Mouse (Mus musculus) left cerebral cortex, postnatal 10 days (tissue): Measurements from ENCODE around the gene Fbln1. TPM values are rescaled to one million over a fixed set of nuclear protein-coding genes. Genes with fewer than 3 reads are reported as not detected.

Experiments used
- DNase-seq, 2 experiments: peaks; one replicate each; pipeline ENCODE4 v3.0.0; 2021 to 2022; ENCODE audit warnings: low spot score in 2 of 2, mixed read lengths in 1 of 2; ENCODE audit errors: extremely low spot score in 1 of 2
- intact Hi-C: fragments of 180-260 bp; cut with DNase I; formaldehyde crosslinking; loops from one replicate; pipeline ENCODE4 v1.15.1; 2025
- total RNA-seq, 2 experiments: library from RNA; stranded (reverse); gene quantifications; 2 replicates each; pipeline ENCODE4 v1.2.3; 2021

The Fbln1 gene
- total RNA-seq, 2 experiments from 2014 or later: 11.9 to 12.0 TPM

- peak in 1 of 2 experiments; percentile 57 for DNase-seq
- intact Hi-C loops: no loop called here
Observed at GRCm38 (mm10) chr15:85202199-85202598, 3.5 kb upstream of the Fbln1 start.

DNA sequence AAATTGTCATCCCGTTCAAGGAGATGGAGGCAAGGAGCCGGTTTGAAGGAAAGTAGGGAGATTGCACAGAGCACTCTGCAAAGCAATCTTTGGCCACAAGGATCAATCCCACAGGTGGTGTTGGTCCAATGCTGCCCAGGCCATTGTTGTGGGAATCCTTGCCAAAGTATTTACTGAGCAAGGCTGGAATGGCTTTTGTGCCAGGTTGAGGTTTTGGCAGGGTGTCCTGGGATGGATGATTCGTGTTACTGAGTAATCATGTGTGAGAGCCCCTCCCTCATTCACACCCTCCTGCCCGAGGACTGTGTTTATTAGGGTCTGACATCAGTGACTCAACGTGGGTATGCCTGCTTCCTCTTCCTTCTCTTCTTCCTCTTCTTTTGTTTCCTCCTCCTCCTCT, 3.0 kb upstream of the Fbln1 start:
- intact Hi-C loops: no loop called here
- DNase-seq: no peak

DNA sequence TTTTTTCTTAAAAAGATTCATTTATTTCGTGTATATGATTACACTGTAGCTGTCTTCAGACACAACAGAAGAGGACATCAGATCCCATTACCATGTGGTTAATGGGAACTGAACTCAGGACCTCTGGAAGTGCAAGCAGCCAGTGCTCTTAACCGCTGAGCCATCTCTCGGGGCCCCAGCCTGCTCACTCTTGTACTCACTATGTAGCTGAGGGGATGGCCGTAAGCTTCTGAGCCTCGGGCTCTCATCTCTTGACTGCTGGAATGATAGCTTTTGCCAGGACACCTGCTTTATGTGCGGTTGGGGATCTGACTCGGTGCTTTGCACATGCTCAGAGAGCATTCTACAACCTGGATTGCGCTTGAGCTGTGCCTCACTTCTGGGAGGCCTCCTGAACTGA, 1.4 kb upstream of the Fbln1 start:
- DNase-seq: no peak
- intact Hi-C loops: no loop called here

- intact Hi-C loops: no loop called here
- DNase-seq: no peak
Observed at GRCm38 (mm10) chr15:85206703-85207075, 940 bp downstream of the Fbln1 start.

GRCm38 (mm10) chr15:85207081-85207480, 1.3 kb downstream of the Fbln1 start:
- intact Hi-C loops: no loop called here
- DNase-seq: peak in 1 of 2 experiments; percentile 45

DNA sequence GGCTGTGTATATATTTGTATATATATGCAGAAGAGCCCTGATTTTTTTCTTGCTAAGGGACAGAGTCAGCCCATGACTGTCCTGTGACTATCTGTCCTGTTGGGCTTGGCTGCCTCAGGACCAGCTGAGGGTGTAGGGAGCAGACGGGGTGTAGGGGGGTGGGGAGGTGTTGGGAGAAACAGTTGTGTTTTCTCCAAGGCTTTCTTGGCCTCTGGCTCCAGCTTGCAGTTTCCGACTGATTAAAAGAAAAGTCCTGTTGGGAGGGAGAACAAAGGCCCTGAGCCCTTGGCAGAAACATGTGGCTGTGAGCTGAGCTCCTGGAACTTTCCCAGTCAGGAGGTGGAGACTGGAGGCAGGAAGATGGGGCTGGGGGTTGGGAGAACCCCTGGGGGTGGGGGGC, 2.0 kb downstream of the Fbln1 start:
- intact Hi-C loops: no loop called here
- DNase-seq: peak; percentile 58 to 73

DNA sequence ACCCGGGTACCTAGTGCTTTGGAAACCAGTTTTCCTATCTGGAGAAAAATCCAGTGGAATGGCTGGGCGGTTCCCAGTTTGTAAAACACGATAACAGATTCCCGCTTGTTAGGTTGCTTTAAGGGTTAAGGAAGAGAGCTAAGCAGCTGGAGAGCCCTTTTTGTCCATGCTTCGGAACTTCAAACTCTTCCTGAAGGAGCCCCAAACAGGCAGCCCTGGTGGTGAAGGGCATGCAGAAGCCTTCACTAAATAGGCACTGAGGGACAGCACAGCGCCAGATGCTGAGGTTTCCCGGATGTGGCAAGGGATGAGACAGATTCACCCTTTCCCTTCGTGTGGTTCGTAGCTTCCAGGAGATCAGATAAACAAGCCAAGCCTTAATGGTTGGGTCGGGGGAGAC, 2.6 kb downstream of the Fbln1 start:
- peak in 1 of 2 experiments; percentile 32 for DNase-seq
- intact Hi-C loops: no loop called here

GRCm38 (mm10) chr15:85209341-85209740, 3.6 kb downstream of the Fbln1 start:
- peak in 1 of 2 experiments; percentile 36 for DNase-seq

GRCm38 (mm10) chr15:85210686-85211085, 4.9 kb downstream of the Fbln1 start:
- DNase-seq: no peak
- intact Hi-C loops: no loop called here

More at GRCm38 (mm10) chr15:85209341-85209740, 3.6 kb downstream of the Fbln1 start:
- intact Hi-C loops: no loop called here

- no peak for DNase-seq
- intact Hi-C loops: no loop called here
Observed at GRCm38 (mm10) chr15:85211101-85211760, 5.5 kb downstream of the Fbln1 start.

DNA sequence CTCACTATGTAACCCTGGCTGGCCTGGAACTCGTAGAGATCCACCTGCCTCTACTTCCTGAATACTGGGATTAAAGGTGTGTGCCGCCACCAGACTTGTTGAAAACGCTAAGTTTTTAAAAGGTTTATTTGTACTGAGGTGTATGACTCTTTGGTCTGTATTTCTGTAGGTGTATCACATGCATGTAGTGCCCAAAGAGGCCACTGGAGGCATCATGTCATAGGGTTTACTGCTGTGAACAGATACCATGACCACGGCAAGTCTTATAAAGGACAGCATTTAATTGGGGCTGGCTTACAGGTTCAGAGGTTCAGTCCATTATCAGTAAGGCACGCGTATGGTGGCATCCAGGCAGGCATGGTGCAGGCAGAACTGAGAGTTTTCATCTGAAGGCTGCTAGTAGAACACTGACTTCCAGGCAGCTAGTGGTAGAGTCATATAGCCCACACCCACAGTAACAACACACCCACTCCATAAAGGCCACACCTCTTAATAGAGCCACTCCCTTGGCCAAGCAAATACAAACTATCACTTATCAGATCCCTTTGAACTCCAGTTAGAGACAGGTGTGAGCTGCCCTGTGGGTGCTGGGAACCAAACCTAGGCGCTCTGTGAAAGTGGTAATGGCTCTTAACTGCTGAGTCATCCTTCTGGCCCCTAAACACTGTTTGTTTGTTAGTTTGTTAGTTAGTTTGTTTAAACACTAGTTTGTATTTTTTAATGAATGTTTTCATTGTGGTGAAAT, 10.5 kb downstream of the Fbln1 start:
- DNase-seq: no peak
- intact Hi-C loops: no loop called here

- peak in 1 of 2 experiments; percentile 27 for DNase-seq
- intact Hi-C loops: no loop called here
Observed at GRCm38 (mm10) chr15:85218617-85219265, 13.0 kb downstream of the Fbln1 start.

DNA sequence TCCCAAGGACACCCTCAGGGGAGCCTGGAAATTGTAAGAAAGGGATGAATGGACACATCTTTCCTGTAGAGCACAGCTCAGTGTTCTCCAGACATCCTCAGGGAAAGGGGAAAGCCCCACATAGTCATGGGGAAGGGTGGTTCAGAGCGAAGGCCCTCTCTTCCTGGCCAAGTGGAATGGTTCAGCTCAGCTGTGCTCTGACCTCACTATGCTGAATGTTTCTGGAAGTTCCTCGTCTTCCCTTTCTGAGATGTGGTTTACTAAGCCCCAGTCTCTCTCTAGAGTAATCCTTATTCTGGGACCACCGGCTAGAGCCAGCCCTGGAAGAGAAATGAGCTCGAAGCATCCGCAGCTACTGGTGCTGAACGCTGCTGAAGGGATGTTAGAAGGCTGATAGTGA, 14.6 kb downstream of the Fbln1 start:
- intact Hi-C loops: no loop called here

GRCm38 (mm10) chr15:85221115-85221854, 15.5 kb downstream of the Fbln1 start:
- intact Hi-C loops: no loop called here
- DNase-seq: peak in 1 of 2 experiments; percentile 77

More for the DNA sequence above, 14.6 kb downstream of the Fbln1 start:
- no peak for DNase-seq

GRCm38 (mm10) chr15:85225693-85226092, 19.9 kb downstream of the Fbln1 start:
- intact Hi-C loops: no loop called here
- DNase-seq: no peak

GRCm38 (mm10) chr15:85226841-85227240, 21.1 kb downstream of the Fbln1 start:
- intact Hi-C loops: no loop called here
- no peak for DNase-seq

DNA sequence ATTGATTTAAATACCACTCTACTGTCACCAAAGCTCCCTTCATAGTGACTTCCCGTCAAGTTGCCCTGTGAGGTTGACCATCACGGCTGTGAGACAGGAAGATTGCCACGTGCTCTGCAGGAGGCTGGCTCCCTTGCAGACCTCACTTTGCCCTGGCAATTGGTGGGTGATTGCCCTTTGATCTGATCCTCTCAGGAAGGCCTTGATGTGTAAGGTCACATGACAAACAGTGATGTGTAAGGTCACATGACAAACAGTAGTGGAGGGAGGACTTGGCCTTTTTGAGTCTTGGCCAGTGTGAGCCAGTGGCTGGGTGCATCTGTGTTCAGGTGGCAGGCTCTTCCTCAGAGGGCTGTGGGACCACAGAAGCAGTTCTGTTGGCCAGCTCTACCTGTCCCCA, 22.8 kb downstream of the Fbln1 start:
- no peak for DNase-seq
- intact Hi-C loops: no loop called here

- intact Hi-C loops: loop anchor here (5.0 kb wide), 1 partner anchor 78 kb away; no protein-coding TSS in a partner anchor
- no peak for DNase-seq
Observed at GRCm38 (mm10) chr15:85229960-85230535, 24.3 kb downstream of the Fbln1 start.

GRCm38 (mm10) chr15:85230613-85231012, 24.9 kb downstream of the Fbln1 start:
- intact Hi-C loops: loop anchor here (5.0 kb wide), 1 partner anchor 78 kb away; no protein-coding TSS in a partner anchor
- no peak for DNase-seq
